Mouse (Mus musculus): Measurements from ENCODE around the gene Tmem110.

DNA sequence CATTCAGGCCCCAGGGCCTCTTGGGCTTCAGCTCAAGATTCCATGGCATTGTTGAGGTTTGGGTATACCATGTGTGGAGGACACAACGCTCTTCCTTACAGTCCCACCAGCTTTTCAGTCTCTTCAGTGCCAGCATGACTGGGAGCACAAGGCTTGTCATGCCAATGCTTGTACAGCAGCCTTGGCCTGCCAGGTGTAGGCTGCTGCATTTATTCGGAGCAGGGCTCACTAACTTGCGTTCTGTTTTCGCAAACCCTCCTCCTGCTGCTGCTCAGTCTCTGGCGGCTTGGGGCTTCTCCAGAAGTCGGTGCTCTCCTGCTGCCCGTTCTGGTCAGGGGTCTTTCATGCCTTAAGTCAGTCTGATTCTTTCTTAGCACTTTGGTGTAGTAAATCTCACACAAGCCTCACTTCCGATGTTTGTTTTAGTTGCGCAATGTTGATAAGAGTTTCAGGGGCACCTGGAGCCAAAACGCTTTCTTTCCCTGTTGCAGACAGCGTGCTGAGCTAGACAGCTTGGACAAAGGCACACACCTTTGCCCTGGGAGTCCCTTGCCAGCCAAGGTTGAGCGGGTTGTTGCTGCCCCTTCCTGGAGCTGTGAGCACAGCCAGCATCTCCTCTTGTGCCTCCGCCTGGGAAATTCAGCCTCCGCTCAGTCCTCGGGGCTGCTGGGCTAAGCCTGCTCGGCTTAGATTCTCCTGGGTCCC, 36.2 kb downstream of the Tmem110 start:
- no peak for TF ChIP-seq CTCF (IDR thresholded peaks at IDR 0.05; ENCODE audit: insufficient read depth, low read depth, low read length)
- no peak for TF ChIP-seq POLR2A (IDR thresholded peaks at IDR 0.05; ENCODE audit: insufficient read depth, low read depth, low read length)

Measured in olfactory bulb, adult 2 months (tissue).